Mouse (Mus musculus) liver, embryonic 11.5 days (tissue): ENCODE data around the gene Dnttip2. TPM values are rescaled to one million over a fixed set of nuclear protein-coding genes. Genes with fewer than 3 reads are reported as not detected.
A peak's percentile ranks its signal among the peaks of the same experiment; 100 is the strongest.
"Not testable (repeated sequence)": the region's sequence is repeated elsewhere in the genome, so short reads cannot be mapped to it uniquely, and the experiment has no call there.

Experiments used
- ATAC-seq: fragments of 200-750 bp; cut with Nextera tagmentation; replicated peaks from 2 replicates; pipeline ENCODE4 v1.8.0; 2017; ENCODE audit warnings: moderate number of reproducible peaks, mild to moderate bottlenecking, moderate TSS enrichment, moderate library complexity; ENCODE audit not compliant: low FRiP score
- DNase-seq: peaks from one replicate; pipeline ENCODE4 v3.0.0-alpha.2; 2017; ENCODE audit warnings: low spot score
- H3K27ac ChIP-seq: fragments of 300-500 bp; sonication (generic); 2 replicates; pipeline ENCODE4 v1.5.1; 2014; ENCODE audit warnings: mild to moderate bottlenecking, low read depth, low read length, control low read depth
- H3K27me3 ChIP-seq: fragments of 300-500 bp; sonication (generic); replicated peaks from 2 replicates; pipeline ENCODE4 v1.6.1; 2014; ENCODE audit warnings: low read length, mixed read lengths; ENCODE audit not compliant: control insufficient read depth, insufficient read depth
- H3K36me3 ChIP-seq: fragments of 300-500 bp; sonication (generic); 2 replicates; pipeline ENCODE4 v1.6.1; 2014; ENCODE audit warnings: mild to moderate bottlenecking, low read length, moderate library complexity, mixed read lengths; ENCODE audit not compliant: control insufficient read depth, insufficient read depth
- H3K4me1 ChIP-seq: fragments of 300-500 bp; sonication (generic); replicated peaks from 2 replicates; pipeline ENCODE4 v1.6.1; 2014; ENCODE audit warnings: low read length, mixed read lengths; ENCODE audit not compliant: control insufficient read depth, insufficient read depth
- H3K4me2 ChIP-seq: fragments of 300-500 bp; sonication (generic); 2 replicates; pipeline ENCODE4 v1.6.1; 2014; ENCODE audit warnings: mild to moderate bottlenecking, control low read depth, moderate library complexity
- H3K4me3 ChIP-seq: fragments of 300-500 bp; sonication (generic); 2 replicates; pipeline ENCODE4 v1.5.1; 2014; ENCODE audit warnings: low read depth, low read length, control low read depth
- H3K9ac ChIP-seq: fragments of 300-500 bp; sonication (generic); 2 replicates; pipeline ENCODE4 v1.6.1; 2014; ENCODE audit warnings: low read depth, low read length, control low read depth
- H3K9me3 ChIP-seq: fragments of 300-500 bp; sonication (generic); 2 replicates; pipeline ENCODE4 v1.6.1; 2016; ENCODE audit warnings: low read length, inconsistent platforms, mixed read lengths; ENCODE audit not compliant: control insufficient read depth
- WGBS: fragments of 180-500 bp; shearing (Covaris S2); extraction: QIAGEN DNeasy Blood & Tissue Kit; methylation state at CpG from one replicate; pipeline ENCODE4 v1.1.7; 2014; 5-methylcytosine and 5-hydroxymethylcytosine counted together
- polyA plus RNA-seq: library from polyadenylated mRNA; unstranded; fragments of >200 nt; fragmentation: Nextera tagmentation; extraction: Ambion mirVana; gene quantifications from 2 replicates; pipeline ENCODE4 v1.2.1, GENCODE M21; 2014

Dnttip2 gene
- polyA plus RNA-seq, 1 experiment from 2014 or later = 93.7 TPM

DNA sequence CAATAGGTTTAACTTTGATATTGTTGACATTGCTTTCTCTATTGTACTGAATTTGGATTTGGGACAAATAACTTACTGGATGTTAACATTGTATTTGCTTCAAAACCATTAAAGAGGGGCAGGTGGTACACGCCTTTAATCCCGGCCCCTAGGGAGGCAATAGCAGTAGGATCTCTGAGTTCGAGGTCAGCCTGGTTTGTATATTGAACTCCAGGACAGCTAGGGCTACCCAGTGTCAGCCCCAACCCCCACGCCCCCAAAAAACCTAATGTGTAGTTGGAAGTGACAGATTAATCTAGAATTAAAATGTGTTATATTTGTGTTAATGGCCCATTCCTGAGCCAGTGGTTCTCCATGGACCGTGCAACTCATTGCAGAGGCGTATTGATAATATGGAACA lies 27.8 kb upstream of the Dnttip2 start:
- Histone ChIP-seq H3K27ac (peak overlapping the region; percentile 99), H3K9me3 (no peaks in the 10 kb centered on the region), H3K4me3 (peak overlapping the region; percentile 99), H3K4me2 (peak overlapping the region; percentile 65), H3K9ac (peak overlapping the region; percentile 99), H3K27me3 (no peaks in the 10 kb centered on the region), H3K4me1 (peaks cover 22% of the 10 kb centered on the region), H3K36me3 (no peaks in the 10 kb centered on the region)
- WGBS = 24% methylated on average over 6 of the region's 6 CpGs
- DNase-seq = no peak
- no peak for ATAC-seq

DNA sequence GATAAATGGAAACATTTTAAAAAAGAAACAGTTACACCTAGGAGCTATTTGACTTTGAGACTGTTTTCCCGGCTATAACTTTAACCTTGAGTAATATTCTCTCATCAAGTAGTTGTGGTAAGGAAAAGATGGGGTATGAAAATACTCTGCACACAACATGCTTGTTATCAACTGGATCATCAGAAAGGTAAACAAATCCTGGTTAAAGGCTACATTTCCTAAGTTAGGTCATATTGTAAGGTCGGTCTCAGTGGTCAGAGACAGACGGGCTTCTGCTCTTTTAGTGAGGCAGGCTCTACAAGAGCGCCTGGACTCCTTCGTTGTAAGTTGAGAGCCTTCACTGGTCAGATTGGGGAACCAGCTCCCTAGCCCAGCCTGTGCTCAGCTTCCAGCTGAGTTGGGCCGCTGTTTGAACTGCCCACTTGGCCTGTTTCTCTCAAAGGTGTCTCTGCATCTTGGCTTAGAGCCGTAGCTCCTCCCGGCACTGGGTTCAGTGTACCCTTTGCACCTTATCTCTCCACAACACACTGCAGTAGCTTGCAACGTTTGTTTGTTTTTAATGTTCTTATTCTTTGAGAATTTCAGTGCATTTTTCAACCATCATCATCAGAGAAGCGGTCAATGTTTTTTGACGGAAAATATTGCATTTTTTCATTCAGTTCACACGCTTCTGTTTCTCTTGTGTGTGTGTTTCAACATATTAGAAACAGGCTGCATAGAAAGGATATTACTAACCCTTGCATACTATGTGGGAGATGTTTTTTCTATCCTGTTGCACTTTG lies 27.0 kb upstream of the Dnttip2 start:
- WGBS = 27% methylated on average over 12 of the region's 12 CpGs
- peak; percentile 71 for ATAC-seq
- Histone ChIP-seq H3K27ac (peak overlapping the region; percentile 99), H3K36me3 (peaks cover 2% of the 10 kb centered on the region; the same call in 1 of the 2 replicates), H3K9me3 (no peaks in the 10 kb centered on the region), H3K4me3 (peak overlapping the region; percentile 99), H3K4me1 (peaks cover 22% of the 10 kb centered on the region), H3K9ac (peak overlapping the region; percentile 99), H3K4me2 (peak overlapping the region; percentile 65), H3K27me3 (no peaks in the 10 kb centered on the region)
- peak; percentile 52 for DNase-seq

DNA sequence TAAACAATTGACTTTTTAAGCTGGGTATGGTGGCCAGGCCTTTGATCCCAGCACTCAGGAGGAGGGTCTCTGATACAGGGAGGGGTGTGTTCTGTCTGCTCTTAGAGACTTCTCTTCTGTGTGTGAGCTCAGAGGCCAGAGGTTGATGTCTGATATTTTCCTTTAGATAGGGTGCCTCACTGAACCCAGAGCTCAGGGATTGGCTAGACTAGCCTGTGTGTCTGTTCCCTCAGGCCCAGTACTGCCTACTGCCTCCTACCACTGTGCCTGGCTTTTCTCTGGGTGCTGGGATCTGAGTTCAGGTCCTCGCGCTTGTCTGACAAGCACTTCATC lies 26.5 kb upstream of the Dnttip2 start:
- Histone ChIP-seq H3K27me3 (no peaks in the 10 kb centered on the region), H3K4me2 (peak overlapping the region; percentile 65), H3K36me3 (peaks cover 2% of the 10 kb centered on the region; the same call in 1 of the 2 replicates), H3K9me3 (no peaks in the 10 kb centered on the region), H3K27ac (peak overlapping the region; percentile 99), H3K4me3 (peak overlapping the region; percentile 99), H3K4me1 (peaks cover 25% of the 10 kb centered on the region), H3K9ac (peak overlapping the region; percentile 99)
- DNase-seq (peak; percentile 34), ATAC-seq (peak; percentile 71)
- 82% methylated on average over 2 of the region's 2 CpGs for WGBS

DNA sequence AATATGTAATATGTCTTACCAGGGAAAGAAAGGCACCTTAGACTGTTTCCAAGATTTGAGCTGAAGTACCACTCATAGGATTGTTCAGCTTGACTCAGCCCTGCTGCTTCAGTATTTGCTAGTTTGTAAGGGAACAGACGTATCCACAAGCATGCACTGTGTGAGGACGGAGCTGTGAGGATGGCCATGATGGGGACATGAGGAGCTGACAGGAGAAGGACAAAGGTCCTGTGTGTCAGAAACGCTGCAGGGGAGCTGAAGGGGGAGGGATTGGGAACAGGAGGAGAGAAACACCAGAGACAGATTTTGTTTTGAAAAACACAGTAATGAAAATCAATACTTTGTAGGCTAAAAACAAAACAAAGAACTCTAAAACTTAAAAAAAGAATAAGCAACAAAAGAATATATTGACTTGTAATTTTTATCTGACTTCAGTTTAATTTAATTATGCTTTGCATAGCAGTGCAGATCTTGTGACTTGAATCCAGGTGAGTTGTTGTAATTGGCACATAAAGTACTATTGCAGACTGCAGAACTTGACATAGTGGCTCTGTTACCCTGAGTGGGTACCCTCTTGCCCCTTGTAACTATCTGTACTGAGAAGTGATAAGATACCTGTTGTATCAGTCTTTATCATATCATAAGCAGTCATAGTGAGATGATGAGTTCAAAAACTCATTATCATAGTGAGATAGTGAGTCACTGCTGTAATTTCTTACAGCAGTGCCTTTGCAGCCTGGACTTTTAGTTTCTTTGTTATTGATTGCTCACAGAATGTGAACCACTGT lies 21.5 kb upstream of the Dnttip2 start:
- Histone ChIP-seq H3K27ac (no peak overlapping the region), H3K9ac (no peak overlapping the region), H3K9me3 (no peaks in the 10 kb centered on the region), H3K4me1 (peaks cover 16% of the 10 kb centered on the region), H3K4me2 (peak overlapping the region; percentile 20; the same call in 1 of the 2 replicates), H3K4me3 (no peak overlapping the region), H3K36me3 (peaks cover 2% of the 10 kb centered on the region; the same call in 1 of the 2 replicates), H3K27me3 (no peaks in the 10 kb centered on the region)
- DNase-seq (no peak), ATAC-seq (no peak)
- 52% methylated on average over 3 of the region's 3 CpGs for WGBS

DNA sequence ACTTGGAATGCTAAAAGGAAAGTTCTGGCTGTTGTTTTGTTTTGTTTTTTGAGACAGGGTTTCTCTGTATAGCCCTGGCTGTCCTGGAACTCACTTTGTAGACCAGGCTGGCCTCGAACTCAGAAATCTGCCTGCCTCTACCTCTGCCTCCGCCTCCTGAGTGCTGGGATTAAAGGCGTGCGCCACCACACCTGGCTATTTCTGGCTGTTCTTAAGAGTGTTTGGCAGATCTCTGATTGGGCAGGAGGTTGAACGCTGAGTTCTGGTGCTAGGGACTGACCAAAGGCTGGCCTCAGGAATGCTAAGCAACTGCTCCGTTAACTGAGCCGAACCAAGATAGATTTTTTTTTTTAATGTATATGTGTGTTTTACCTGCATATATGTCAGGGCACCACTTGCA lies 20.1 kb upstream of the Dnttip2 start:
- not testable (repeated sequence) for H3K27ac ChIP-seq, H3K27me3 ChIP-seq, H3K4me3 ChIP-seq, H3K4me2 ChIP-seq, ATAC-seq, DNase-seq, H3K9me3 ChIP-seq, H3K36me3 ChIP-seq, H3K9ac ChIP-seq
- H3K4me1 ChIP-seq = peaks cover 13% of the 10 kb centered on the region; the same call in 1 of the 2 replicates
- 90% methylated on average over 7 of the region's 7 CpGs for WGBS

DNA sequence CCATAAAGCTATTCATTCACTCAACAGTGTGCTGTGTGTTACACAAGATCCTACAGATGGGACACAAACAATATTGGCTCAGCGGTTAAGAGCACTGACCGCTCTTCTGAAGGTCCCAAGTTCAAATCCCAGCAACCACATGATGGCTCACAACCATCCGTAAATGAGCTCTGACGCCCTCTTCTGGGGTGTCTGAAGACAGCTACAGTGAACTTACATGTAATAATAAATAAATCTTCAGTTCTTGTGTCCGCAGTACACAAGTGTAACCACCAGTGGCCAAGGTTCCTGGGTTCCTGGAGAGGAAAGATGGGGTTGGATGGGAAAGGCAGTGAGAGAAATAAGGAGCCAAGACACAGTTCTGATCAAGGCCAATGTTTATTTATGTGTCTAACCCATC lies 4.2 kb upstream of the Dnttip2 start:
- WGBS = 67% methylated on average over 5 of the region's 5 CpGs
- ATAC-seq = no peak

DNA sequence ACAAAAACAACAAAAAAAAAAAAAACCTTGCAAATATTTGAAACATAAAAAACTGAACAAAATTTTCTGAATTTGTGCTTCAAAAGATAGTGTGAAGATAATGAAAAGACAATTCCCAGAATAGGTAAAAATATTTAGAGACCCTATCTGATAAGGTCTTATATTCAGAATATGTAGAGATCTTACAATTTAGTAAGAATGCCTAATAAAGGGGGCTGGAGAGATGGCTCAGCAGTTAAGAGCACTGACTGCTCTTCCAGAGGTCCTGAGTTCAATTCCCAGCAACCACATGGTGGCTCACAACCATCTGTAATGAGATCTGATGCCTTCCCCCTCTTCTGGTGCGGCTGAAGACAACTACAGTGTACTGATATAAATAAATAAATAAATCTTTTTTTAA lies 1.6 kb upstream of the Dnttip2 start:
- H3K4me1 ChIP-seq = peaks cover 30% of the 10 kb centered on the region

More for the DNA sequence above, 4.2 kb upstream of the Dnttip2 start:
- H3K27ac ChIP-seq = no peak overlapping the region
- H3K4me2 ChIP-seq = no peak overlapping the region
- no peak for DNase-seq
- no peaks in the 10 kb centered on the region for H3K27me3 ChIP-seq
- H3K36me3 ChIP-seq = peaks cover 8% of the 10 kb centered on the region; the same call in 1 of the 2 replicates
- peaks cover 5% of the 10 kb centered on the region for H3K4me1 ChIP-seq
- no peak overlapping the region for H3K4me3 ChIP-seq
- no peaks in the 10 kb centered on the region for H3K9me3 ChIP-seq
- no peak overlapping the region for H3K9ac ChIP-seq

DNA sequence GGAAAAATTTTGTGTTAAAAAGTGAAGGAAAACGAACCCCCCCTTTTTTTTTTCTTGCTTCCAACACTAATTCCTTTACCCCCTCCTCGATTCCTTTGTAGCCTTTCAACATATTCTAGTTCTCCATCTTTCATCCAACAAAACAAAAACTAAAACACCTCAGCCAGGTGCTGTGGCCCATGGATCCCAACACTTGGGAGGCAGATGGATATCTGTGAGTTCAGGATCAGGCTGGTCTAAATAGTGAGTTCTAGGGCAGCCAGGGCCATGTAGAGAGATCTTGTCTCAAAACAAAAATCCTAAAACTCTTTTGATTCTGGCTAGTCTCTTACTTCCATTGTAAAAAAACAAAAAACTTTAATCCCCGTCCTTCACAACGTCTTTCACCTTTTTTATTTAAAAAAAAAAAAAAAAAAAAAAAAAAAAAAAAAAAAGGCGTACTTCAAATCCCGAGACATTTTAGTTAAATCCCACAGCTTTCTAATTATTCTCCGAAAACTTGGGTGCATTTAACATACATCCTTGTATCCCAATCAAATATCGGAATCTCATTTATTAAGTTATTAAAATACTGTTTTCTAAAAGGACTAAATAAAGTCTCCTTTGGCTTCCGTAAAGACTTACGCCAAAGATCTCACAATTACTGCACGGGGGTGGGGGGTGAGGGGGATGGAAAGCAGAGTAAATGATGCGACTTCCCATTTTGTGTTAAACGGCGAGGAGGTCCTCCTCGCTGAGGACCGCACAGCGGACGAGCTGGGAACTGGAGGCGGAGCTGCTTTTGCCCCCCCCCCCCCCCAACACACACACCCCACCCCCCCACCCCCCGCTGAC lies 564 bp upstream of the Dnttip2 start:
- Histone ChIP-seq H3K36me3 (peaks cover 23% of the 10 kb centered on the region; the same call in 1 of the 2 replicates), H3K27me3 (no peaks in the 10 kb centered on the region), H3K27ac (peak overlapping the region; percentile 43; the same call in 1 of the 2 replicates), H3K9me3 (no peaks in the 10 kb centered on the region), H3K4me2 (peak overlapping the region; percentile 61), H3K9ac (peak overlapping the region; percentile 98), H3K4me1 (peaks cover 39% of the 10 kb centered on the region), H3K4me3 (peak overlapping the region; percentile 97)
- no peak for DNase-seq
- no peak for ATAC-seq
- 10% methylated on average over 20 of the region's 20 CpGs for WGBS

More for the DNA sequence above, 1.6 kb upstream of the Dnttip2 start:
- H3K9ac ChIP-seq, H3K9me3 ChIP-seq, H3K4me2 ChIP-seq, H3K27ac ChIP-seq, H3K4me3 ChIP-seq, H3K27me3 ChIP-seq, DNase-seq, ATAC-seq: not testable (repeated sequence)
- peaks cover 18% of the 10 kb centered on the region; the same call in 1 of the 2 replicates for H3K36me3 ChIP-seq
- 83% methylated on average over 1 of the region's 1 CpGs for WGBS
